Mouse (Mus musculus): Measurements from ENCODE around the gene Serping1.

- TF ChIP-seq CTCF (IDR thresholded peaks at IDR 0.05; ENCODE audit: borderline replicate concordance, extremely low read depth, insufficient read depth, insufficient read length): no peak
- TF ChIP-seq POLR2A (IDR thresholded peaks at IDR 0.05; ENCODE audit: borderline replicate concordance, extremely low read depth, insufficient read depth, insufficient read length, poor library complexity, severe bottlenecking): no peak
Observed at GRCm38 (mm10) chr2:84823237-84823636, 48.0 kb upstream of the Serping1 start.

Measured in brain, embryonic 14.5 days (tissue).